Mouse (Mus musculus) ES-E14 (cell line): ENCODE results near the gene Dpp6. TPM values are rescaled to one million over a fixed set of nuclear protein-coding genes. Genes with fewer than 3 reads are reported as not detected.

Experiments used
- DNase-seq: peaks from one replicate; pipeline ENCODE4 v3.0.0-alpha.2; 2013; ENCODE audit warnings: low read depth, low spot score
- H3K27ac ChIP-seq: 2 replicates; pipeline ENCODE4 v1.5.1; 2012; ENCODE audit warnings: low read depth, mild to moderate bottlenecking, low read length, moderate library complexity, mixed read lengths; ENCODE audit not compliant: poor library complexity, insufficient read depth, severe bottlenecking
- H3K36me3 ChIP-seq: 2 replicates; pipeline ENCODE4 v1.6.1; 2012; ENCODE audit warnings: mild to moderate bottlenecking, low read length, moderate library complexity, mixed read lengths; ENCODE audit not compliant: control insufficient read depth, poor library complexity, insufficient read depth, severe bottlenecking
- H3K4me1 ChIP-seq, 2 experiments: fragments of 150-350 bp in 1 of 2; sonication (generic) in 1 of 2; 2 replicates each; pipeline ENCODE4 v1.6.1; 2012; ENCODE audit warnings: low read length in 2 of 2, mild to moderate bottlenecking in 1 of 2, mixed read lengths in 1 of 2; ENCODE audit not compliant: control insufficient read depth in 2 of 2, insufficient read depth in 2 of 2, poor library complexity in 1 of 2
- H3K4me3 ChIP-seq, 2 experiments: fragments of 150-350 bp in 1 of 2; sonication (generic) in 1 of 2; 2 replicates each; pipeline ENCODE4 v1.5.1; 2012; ENCODE audit warnings: low read length in 2 of 2, low read depth in 1 of 2, mild to moderate bottlenecking in 1 of 2, mixed read lengths in 1 of 2; ENCODE audit not compliant: insufficient read depth in 1 of 2, poor library complexity in 1 of 2, severe bottlenecking in 1 of 2
- H3K9ac ChIP-seq: 2 replicates; pipeline ENCODE4 v1.6.1; 2012; ENCODE audit warnings: low read depth, mild to moderate bottlenecking, low read length, mixed read lengths; ENCODE audit not compliant: poor library complexity, insufficient read depth, severe bottlenecking
- H3K9me3 ChIP-seq: fragments of 150-350 bp; sonication (generic); 2 replicates; pipeline ENCODE4 v1.6.1; 2012; ENCODE audit warnings: low read depth, mild to moderate bottlenecking, low read length; ENCODE audit not compliant: control insufficient read depth, insufficient read depth
- CHD2 ChIP-seq: IDR thresholded peaks from 2 replicates; pipeline ENCODE4 v1.6.1; 2014; ENCODE audit warnings: mild to moderate bottlenecking, low read depth, low read length, inconsistent platforms
- HCFC1 ChIP-seq: IDR thresholded peaks from 2 replicates; pipeline ENCODE4 v1.6.1; 2012; ENCODE audit warnings: low read length, inconsistent platforms, borderline replicate concordance; ENCODE audit not compliant: insufficient read depth
- MAFK ChIP-seq: IDR thresholded peaks from 2 replicates; pipeline ENCODE4 v1.6.1; 2014; ENCODE audit warnings: mild to moderate bottlenecking, low read depth, low read length, inconsistent platforms; ENCODE audit not compliant: insufficient read depth
- ZC3H11A ChIP-seq: IDR thresholded peaks from 2 replicates; pipeline ENCODE4 v1.6.1; 2012; ENCODE audit warnings: low read depth, mild to moderate bottlenecking, inconsistent platforms, low read length, borderline replicate concordance
- ZNF384 ChIP-seq: IDR thresholded peaks from 2 replicates; pipeline ENCODE4 v1.6.1; 2012; ENCODE audit warnings: low read depth, low read length, inconsistent platforms
- in situ Hi-C, 2 experiments: fragments of 600-800 bp; cut with MboI; formaldehyde crosslinking; loops; one replicate each; pipeline ENCODE4 v1.15.1; 2025; ENCODE audit warnings: low sequenced_read_pairs in 2 of 2, inconsistent platforms in 1 of 2; ENCODE audit not compliant: unreplicated experiment in 2 of 2
- total RNA-seq: library from RNA; depleted of rRNA; stranded (reverse); fragments of 300-350 nt; gene quantifications from 2 replicates; pipeline ENCODE4 v1.2.3, GENCODE M21; 2012

The Dpp6 gene
- total RNA-seq, 1 experiment, result 1.5 TPM

- no peak for TF ChIP-seq CHD2
- no peak for TF ChIP-seq HCFC1
- no peak for TF ChIP-seq ZNF384
- no peak for TF ChIP-seq MAFK
- no peak overlapping the region for H3K9ac ChIP-seq
- H3K27ac ChIP-seq, result no peak overlapping the region
- no peak for DNase-seq
- no peak overlapping the region for H3K4me3 ChIP-seq
- H3K9me3 ChIP-seq, result no peaks in the 10 kb centered on the region
- peaks cover 0 to 10% of the 10 kb centered on the region in 2 experiments; a peak in 1 of 4 replicates for H3K4me1 ChIP-seq
- in situ Hi-C loops, result no loop called here
- H3K36me3 ChIP-seq, result no peaks in the 10 kb centered on the region
Observed at GRCm38 (mm10) chr5:27319731-27320130, 502.7 kb downstream of the Dpp6 start.

DNA sequence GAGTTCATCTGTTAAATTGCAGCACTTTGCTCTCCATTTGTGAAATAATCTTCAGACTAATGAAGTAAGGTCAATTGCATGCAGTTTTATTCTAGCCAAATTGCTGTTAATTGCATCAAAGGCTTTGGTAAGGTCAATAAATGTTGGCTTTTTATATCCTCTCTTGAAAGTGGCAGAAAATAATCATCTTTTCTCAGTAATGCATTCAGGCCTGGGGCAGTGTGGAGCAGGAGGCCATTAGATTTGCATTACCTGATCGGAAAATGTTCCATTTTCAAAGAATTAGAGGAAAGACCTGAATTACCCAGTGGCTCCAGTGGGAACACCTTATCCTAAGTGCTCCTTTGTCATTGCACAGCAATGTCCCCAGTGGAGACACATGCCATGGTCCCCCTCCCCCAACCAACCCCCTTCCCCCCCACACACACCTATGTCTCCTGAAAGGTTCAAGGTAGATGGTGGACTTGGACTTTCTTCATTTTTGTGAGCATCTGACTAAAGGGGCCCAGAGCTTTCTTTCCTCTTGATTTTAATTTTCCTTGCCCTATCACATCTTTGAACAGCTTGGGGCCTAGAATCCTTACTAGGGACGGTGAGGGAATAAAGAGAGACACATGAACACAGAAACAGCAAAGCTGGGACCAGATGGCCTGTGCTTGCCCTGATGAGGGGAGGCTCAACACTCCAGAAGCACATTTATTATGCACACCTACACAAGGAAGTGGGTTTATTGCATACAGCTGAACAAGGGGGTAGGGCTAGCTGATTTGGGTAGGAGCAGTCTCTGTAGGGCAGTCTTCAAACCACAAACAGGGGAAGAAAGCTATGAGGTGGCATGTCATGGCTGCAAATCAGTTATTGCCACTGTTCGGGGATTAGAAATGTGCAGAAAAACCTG, 506.1 kb downstream of the Dpp6 start:
- Histone ChIP-seq H3K4me3 (no peak overlapping the region), H3K4me1 (peaks cover 0 to 10% of the 10 kb centered on the region in 2 experiments; a peak in 1 of 4 replicates), H3K27ac (no peak overlapping the region), H3K9ac (no peak overlapping the region), H3K36me3 (no peaks in the 10 kb centered on the region), H3K9me3 (no peaks in the 10 kb centered on the region)
- TF ChIP-seq ZC3H11A, result no peak
- TF ChIP-seq MAFK, result no peak
- no peak for TF ChIP-seq HCFC1
- TF ChIP-seq CHD2, result no peak
- DNase-seq, result no peak
- in situ Hi-C loops, result no loop called here

DNA sequence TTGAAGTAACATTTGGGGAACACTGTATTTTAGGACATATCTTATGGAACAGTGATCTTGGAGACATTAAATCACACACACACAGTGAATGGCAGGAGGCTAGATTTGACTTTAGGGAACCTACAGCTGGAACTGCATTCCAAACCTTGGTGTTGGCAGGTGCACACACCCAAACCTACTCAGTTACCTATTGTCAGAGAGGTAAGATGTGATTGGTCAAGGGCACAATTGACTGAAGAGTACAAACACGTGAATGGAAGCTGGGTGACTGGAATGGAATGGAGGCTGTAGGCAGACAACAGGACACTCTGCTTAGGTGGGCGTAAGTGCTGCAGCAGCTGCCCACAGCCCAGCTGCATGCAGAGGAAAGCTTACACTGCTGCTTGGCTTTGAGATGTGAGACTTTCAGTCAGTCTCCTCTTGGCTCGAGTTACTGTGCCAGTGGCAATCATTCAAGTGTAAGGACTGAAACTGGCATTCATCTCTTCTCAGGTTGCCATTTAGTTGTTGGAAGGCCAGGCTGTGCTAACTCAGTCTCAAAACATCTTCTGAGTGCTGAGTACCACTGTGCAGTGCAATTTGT, 507.4 kb downstream of the Dpp6 start:
- Histone ChIP-seq H3K4me1 (peaks cover 0 to 10% of the 10 kb centered on the region in 2 experiments; a peak in 1 of 4 replicates), H3K36me3 (no peaks in the 10 kb centered on the region), H3K27ac (no peak overlapping the region), H3K9ac (no peak overlapping the region), H3K4me3 (no peak overlapping the region), H3K9me3 (no peaks in the 10 kb centered on the region)
- DNase-seq, result peak; percentile 27
- in situ Hi-C loops, result no loop called here
- TF ChIP-seq ZNF384 (no peak), MAFK (no peak), CHD2 (no peak), ZC3H11A (no peak), HCFC1 (no peak)

DNA sequence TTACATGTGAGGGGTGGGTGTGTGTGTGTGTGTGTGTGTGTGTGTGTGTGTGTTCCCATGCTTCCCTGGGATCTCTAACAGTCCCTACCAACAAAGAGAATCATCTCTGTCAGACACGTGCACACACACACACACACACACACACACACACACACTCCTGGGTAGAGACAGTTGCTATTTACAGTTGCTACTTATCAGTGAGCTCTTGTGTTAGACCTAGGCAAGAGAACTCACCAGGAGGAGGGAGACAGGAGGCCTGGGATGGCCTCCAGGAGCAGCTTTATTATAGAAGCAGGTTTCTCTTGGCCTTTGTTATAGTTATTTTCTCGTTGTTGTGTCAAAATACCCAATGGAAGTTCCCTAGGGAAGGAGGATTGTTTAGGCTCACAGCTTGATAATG, 519.7 kb downstream of the Dpp6 start:
- H3K9ac ChIP-seq, result no peak overlapping the region
- in situ Hi-C loops, result no loop called here
- no peak overlapping the region for H3K4me3 ChIP-seq
- H3K9me3 ChIP-seq, result no peaks in the 10 kb centered on the region
- no peaks in the 10 kb centered on the region for H3K4me1 ChIP-seq
- no peaks in the 10 kb centered on the region for H3K36me3 ChIP-seq
- H3K27ac ChIP-seq, result no peak overlapping the region
- TF ChIP-seq HCFC1 (no peak), ZNF384 (no peak), CHD2 (no peak), ZC3H11A (no peak), MAFK (no peak)
- no peak for DNase-seq
